Mouse (Mus musculus): ENCODE measurements around the gene Pde4d.

DNA sequence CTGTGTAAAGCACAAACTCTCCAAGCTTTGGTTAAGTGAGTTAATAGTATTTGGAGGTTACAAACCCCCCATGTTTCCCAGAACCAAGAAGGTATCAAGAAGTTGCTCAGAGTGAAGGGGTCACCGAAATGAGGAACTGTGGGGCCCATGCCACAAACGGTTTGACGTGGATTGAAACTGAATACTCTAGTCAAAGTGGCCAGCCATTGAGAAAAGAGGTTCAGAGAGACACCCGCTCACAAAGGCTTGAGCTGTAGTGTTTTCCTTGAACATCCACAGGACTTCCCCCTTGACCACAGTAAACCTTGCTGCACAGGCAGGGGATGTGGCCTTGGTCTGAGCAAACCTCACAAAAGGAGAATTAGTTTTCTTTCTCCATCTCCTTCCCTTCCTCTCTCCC lies 45.4 kb upstream of the Pde4d start:
- TF ChIP-seq EP300 (optimal IDR thresholded peaks at IDR 0.05) (no peak), CTCF (IDR thresholded peaks at IDR 0.05; ENCODE audit: low read depth) (no peak)

Measured in stomach, postnatal 0 days (tissue).